Mouse (Mus musculus) kidney, adult 2 months (tissue): Measurements from ENCODE around the gene Tpt1. TPM values are rescaled to one million over a fixed set of nuclear protein-coding genes. Genes with fewer than 3 reads are reported as not detected.
"Not testable (repeated sequence)": the region's sequence is repeated elsewhere in the genome, so short reads cannot be mapped to it uniquely, and the experiment has no call there.

Experiments used
- DNase-seq: peaks from one replicate; pipeline ENCODE4 v3.0.0; 2021
- H3K27ac ChIP-seq: fragments of 200-500 bp; 2 replicates; pipeline ENCODE4 v1.5.1; 2012; ENCODE audit warnings: low read depth, low read length, control low read depth, inconsistent platforms; ENCODE audit not compliant: insufficient read depth
- H3K27me3 ChIP-seq: fragments of 200-500 bp; replicated peaks from 2 replicates; pipeline ENCODE4 v1.6.1; 2012; ENCODE audit warnings: mild to moderate bottlenecking, moderate library complexity, low read length, inconsistent platforms; ENCODE audit not compliant: control insufficient read depth, insufficient read depth
- H3K36me3 ChIP-seq: fragments of 200-500 bp; 2 replicates; pipeline ENCODE4 v1.6.1; 2012; ENCODE audit warnings: mild to moderate bottlenecking, moderate library complexity, low read length, inconsistent platforms; ENCODE audit not compliant: control insufficient read depth, insufficient read depth
- H3K4me1 ChIP-seq: fragments of 200-500 bp; 2 replicates; pipeline ENCODE4 v1.6.1; 2011; ENCODE audit warnings: low read length; ENCODE audit not compliant: control insufficient read depth, insufficient read depth
- H3K4me3 ChIP-seq: fragments of 200-500 bp; 2 replicates; pipeline ENCODE4 v1.5.1; 2011; ENCODE audit warnings: mild to moderate bottlenecking, low read depth, low read length, control low read depth; ENCODE audit not compliant: insufficient read depth
- CTCF ChIP-seq: fragments of 200-500 bp; conservative IDR thresholded peaks from 2 replicates; pipeline ENCODE4 v1.5.1; 2011; ENCODE audit warnings: low read depth, mild to moderate bottlenecking, control low read depth, low read length, moderate library complexity, mixed read lengths; ENCODE audit not compliant: insufficient read depth, insufficient read length
- POLR2A ChIP-seq: fragments of 200-500 bp; IDR thresholded peaks from one replicate; pipeline ENCODE4 v1.6.1; 2011; ENCODE audit warnings: low read depth, low read length, control low read depth
- WGBS: fragments of 180-500 bp; shearing (Covaris S2); methylation state at CpG from one replicate; pipeline ENCODE4 v1.1.7; 2018; 5-methylcytosine and 5-hydroxymethylcytosine counted together
- polyA plus RNA-seq: library from polyadenylated mRNA; depleted of rRNA; stranded (reverse); fragments of >200 nt; gene quantifications from 2 replicates; pipeline ENCODE4 v1.2.3, GENCODE M21; 2012

Gene Tpt1
- polyA plus RNA-seq, 1 experiment: 1,266 TPM

DNA sequence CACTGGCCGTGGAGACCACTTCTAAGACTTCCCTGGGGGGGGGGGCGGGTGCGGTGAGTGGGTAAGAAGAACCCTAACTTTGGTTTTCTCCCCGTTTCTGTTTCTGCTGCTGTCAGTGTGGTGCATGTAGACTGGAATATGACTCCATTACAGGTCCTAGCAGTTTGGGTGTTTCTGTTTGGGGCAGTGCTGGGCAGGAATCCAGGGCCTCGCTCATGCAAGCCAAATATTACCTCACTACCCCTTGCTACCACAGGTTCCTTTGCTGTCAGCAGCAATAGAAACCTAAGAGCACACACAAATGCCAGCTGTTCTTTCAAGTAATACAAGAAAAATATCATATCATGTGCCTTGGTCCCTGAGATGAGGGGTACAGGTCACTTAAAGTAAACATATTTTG, 24.9 kb upstream of the Tpt1 start:
- Histone ChIP-seq H3K4me3 (no peak overlapping the region), H3K36me3 (no peaks in the 10 kb centered on the region), H3K4me1 (peaks cover 9% of the 10 kb centered on the region), H3K27ac (no peak overlapping the region), H3K27me3 (no peaks in the 10 kb centered on the region)
- 71% methylated on average over 5 of the region's 5 CpGs for WGBS
- TF ChIP-seq CTCF (no peak), POLR2A (no peak)
- peak; percentile 71 for DNase-seq

DNA sequence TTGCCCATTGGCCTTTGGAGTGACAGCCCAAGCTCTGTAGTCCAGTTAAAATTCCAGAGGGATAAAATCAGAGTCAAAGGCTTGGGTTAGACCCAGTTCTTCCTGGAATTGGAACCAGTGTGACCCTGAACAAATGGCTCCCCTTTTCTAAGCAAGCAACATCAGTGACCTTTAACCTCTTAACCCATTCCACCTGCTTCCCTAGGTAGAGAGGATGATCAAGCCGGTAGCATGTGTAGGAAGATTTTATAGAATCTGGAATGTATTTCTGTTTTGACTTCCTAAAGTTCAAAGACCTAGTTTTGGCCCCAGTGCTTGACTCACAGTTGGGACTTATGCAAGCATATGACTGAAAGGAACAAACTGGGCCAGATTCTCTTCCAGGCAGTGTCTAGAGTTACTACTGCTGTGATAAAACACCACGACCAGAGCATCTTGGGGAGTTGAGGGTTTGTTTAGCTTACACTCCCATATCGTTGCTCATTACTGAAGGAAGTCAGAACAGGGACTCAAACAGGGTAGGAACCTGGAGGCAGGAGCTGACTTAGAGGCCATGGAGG, 18.0 kb upstream of the Tpt1 start:
- 59% methylated on average over 3 of the region's 3 CpGs for WGBS
- no peak overlapping the region; the same call in 1 of the 2 replicates for H3K27ac ChIP-seq
- H3K4me3 ChIP-seq: no peak overlapping the region
- peak; percentile 63 for DNase-seq
- no peak for TF ChIP-seq CTCF
- no peak for TF ChIP-seq POLR2A
- H3K4me1 ChIP-seq: peaks cover 20% of the 10 kb centered on the region
- no peaks in the 10 kb centered on the region for H3K27me3 ChIP-seq
- no peaks in the 10 kb centered on the region for H3K36me3 ChIP-seq

DNA sequence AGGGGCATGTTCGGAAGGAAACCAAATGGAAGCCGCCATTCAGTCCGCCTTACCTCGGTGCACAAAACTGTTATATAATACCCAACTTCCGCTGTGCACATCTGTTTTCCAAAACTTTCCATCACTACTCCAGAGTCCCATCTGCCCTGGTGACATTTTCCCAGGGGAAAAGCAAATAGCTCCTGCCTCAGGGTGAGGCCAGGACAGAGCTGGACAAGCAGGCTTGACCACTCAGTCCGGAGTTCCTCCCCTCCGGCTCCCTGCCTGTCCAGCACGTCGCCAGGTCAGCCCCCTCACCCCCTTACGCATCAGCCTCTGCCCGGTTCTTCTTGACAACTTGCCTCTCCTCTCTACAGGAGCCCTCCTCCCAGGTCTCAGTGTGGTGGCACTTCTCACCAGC, 16.7 kb upstream of the Tpt1 start:
- TF ChIP-seq CTCF (no peak), POLR2A (no peak)
- Histone ChIP-seq H3K27me3 (no peaks in the 10 kb centered on the region), H3K36me3 (no peaks in the 10 kb centered on the region), H3K27ac (peak overlapping the region; percentile 33), H3K4me1 (peaks cover 28% of the 10 kb centered on the region), H3K4me3 (no peak overlapping the region)
- 42% methylated on average over 11 of the region's 11 CpGs for WGBS
- DNase-seq: no peak

DNA sequence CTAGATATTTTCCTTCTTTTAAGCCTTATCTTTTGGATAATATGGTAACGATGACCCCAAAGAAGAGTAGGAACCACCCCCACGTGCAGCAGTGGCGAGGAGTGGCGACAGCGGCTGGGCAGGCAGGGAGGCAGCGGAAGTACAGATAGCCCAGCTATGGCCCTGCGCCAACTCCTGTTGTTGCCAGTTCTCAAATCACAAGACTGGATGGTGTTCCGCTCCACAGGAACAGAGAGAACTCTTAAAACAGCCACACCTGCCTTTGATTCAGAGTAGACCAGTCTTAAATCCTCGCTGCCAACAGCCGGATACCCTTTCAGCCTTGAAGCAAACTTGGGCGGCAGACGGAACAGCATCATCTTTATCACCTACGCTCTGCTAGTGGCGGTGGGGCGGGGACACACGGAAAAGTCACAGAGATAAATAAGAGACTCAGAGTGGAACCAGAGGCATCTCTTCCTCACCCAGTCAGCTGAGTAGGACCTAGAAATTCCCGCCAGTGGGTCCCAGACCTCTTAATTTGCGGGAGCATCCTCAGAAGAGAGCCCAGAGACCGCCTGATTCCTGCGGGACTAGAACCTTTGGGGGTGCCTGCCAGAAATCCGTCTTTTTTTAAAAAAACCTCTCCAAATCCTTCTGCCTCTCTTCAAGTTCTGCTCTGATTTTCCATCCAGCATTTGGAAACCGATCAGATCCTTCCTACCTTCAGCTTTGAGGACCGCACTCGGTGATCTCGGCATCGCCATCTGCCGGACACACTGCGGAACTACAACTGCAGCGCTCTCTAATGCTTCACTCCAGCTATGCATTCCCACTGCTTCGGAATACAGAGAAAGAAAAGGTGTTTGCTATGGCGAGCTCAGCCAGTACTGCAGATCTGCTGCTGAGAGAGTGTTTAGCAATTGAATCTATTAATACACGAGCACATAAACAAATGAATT, 15.8 kb upstream of the Tpt1 start:
- under 1% methylated on average over 32 of the region's 32 CpGs for WGBS
- Histone ChIP-seq H3K27ac (peak overlapping the region; percentile 58), H3K4me1 (peaks cover 29% of the 10 kb centered on the region), H3K27me3 (no peaks in the 10 kb centered on the region), H3K36me3 (no peaks in the 10 kb centered on the region), H3K4me3 (0 out of 2 replicates have a peak overlapping the region, but pooled peaks have one; percentile 11)
- no peak for TF ChIP-seq POLR2A
- peak; percentile 99 for TF ChIP-seq CTCF
- peak; percentile 95 for DNase-seq

DNA sequence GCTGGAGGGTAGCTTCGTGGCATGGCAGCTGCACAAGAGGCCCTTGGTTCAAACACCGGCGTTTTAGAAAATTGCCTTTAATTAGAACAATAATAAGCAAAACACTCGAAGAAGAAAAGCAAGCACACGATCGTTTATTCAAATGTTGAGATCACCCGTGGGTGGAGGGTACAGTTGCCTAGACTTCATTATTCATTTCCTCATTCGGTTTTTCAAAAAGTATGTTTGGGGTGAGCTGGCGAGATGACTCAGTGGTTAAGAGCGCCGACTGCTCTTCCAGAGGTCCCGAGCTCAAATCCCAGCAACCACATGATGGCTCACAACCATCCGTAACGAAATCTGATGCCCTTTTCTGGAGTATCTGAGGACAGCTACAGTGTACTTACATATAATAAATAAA, 15.1 kb upstream of the Tpt1 start:
- not testable (repeated sequence) for H3K27ac ChIP-seq, DNase-seq, H3K27me3 ChIP-seq, H3K36me3 ChIP-seq, H3K4me3 ChIP-seq
- WGBS: 64% methylated on average over 14 of the region's 14 CpGs
- peaks cover 29% of the 10 kb centered on the region for H3K4me1 ChIP-seq

DNA sequence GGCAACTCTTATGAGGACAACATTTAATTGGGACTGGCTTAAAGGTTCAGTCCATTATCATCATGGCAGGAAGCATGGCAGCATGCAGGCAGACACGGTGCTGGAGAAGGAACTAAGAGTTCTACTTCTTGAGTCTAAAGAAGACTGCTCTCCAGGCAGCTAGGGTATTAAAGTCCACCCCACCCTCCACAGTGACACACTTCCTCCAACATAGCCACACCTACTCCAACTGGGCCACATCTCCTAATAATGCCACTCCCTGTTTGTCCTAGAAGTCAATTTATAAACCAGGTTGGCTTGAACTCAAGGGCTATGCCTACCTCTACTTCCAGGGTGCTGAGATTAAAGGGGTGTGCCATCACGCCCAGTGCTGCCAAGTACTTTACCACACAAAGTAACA, 12.9 kb upstream of the Tpt1 start:
- peaks cover 35% of the 10 kb centered on the region for H3K4me1 ChIP-seq
- H3K36me3 ChIP-seq: no peaks in the 10 kb centered on the region
- DNase-seq: peak; percentile 75
- TF ChIP-seq CTCF (no peak), POLR2A (no peak)
- H3K4me3 ChIP-seq: no peak overlapping the region
- H3K27me3 ChIP-seq: no peaks in the 10 kb centered on the region
- H3K27ac ChIP-seq: no peak overlapping the region
- 59% methylated on average over 2 of the region's 2 CpGs for WGBS

DNA sequence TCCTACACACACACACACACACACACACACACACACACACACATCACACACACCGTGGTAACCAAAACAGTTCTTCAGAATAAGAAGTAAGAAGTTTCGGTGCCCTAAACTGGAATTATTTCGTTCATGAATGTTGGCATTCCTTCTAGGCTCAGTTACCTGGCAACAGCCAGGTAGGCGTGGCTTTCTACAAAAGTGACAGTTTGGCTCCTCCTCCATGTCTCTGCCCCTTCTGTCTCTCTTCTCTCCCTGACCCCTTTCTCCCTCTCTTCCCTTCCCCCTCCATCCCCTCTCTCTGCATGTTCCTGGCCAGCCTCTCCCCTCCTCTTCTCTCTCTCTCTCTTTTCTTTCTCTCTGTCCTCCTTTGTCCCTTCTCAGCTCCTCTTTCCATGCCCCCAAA, 11.9 kb upstream of the Tpt1 start:
- WGBS: 21% methylated on average over 4 of the region's 4 CpGs
- Histone ChIP-seq H3K4me3 (peak overlapping the region; percentile 46; the same call in 1 of the 2 replicates), H3K27me3 (no peaks in the 10 kb centered on the region), H3K36me3 (no peaks in the 10 kb centered on the region), H3K4me1 (peaks cover 29% of the 10 kb centered on the region), H3K27ac (peak overlapping the region; percentile 93)
- TF ChIP-seq POLR2A (no peak), CTCF (no peak)
- DNase-seq: peak; percentile 73
